Mouse (Mus musculus) heart, embryonic 13.5 days (tissue): ENCODE results near the gene Tmem147. TPM values are rescaled to one million over a fixed set of nuclear protein-coding genes. Genes with fewer than 3 reads are reported as not detected.

Source experiments
- ATAC-seq: fragments of 200-750 bp; cut with Nextera tagmentation; 2 replicates; pipeline ENCODE4 v1.8.0; 2017; ENCODE audit warnings: moderate TSS enrichment; ENCODE audit not compliant: insufficient number of reproducible peaks, low FRiP score, low TSS enrichment; ENCODE audit errors: extremely low read depth
- H3K27ac ChIP-seq: fragments of 300-500 bp; sonication (generic); replicated peaks from 2 replicates; pipeline ENCODE4 v1.5.1; 2015; ENCODE audit warnings: moderate library complexity, mild to moderate bottlenecking, inconsistent platforms
- H3K27me3 ChIP-seq: fragments of 300-500 bp; sonication (generic); replicated peaks from 2 replicates; pipeline ENCODE4 v1.6.1; 2015; ENCODE audit warnings: mild to moderate bottlenecking, inconsistent platforms
- H3K36me3 ChIP-seq: fragments of 300-500 bp; sonication (generic); 2 replicates; pipeline ENCODE4 v1.6.1; 2015; ENCODE audit warnings: mild to moderate bottlenecking, inconsistent platforms
- H3K4me1 ChIP-seq: fragments of 300-500 bp; sonication (generic); 2 replicates; pipeline ENCODE4 v1.6.1; 2015; ENCODE audit warnings: inconsistent platforms
- H3K4me2 ChIP-seq: fragments of 300-500 bp; sonication (generic); 2 replicates; pipeline ENCODE4 v1.6.1; 2015; ENCODE audit warnings: inconsistent platforms, mild to moderate bottlenecking, moderate library complexity
- H3K4me3 ChIP-seq: fragments of 300-500 bp; sonication (generic); 2 replicates; pipeline ENCODE4 v1.5.1; 2015; ENCODE audit warnings: moderate library complexity, mild to moderate bottlenecking, inconsistent platforms
- H3K9ac ChIP-seq: fragments of 300-500 bp; sonication (generic); 2 replicates; pipeline ENCODE4 v1.6.1; 2015; ENCODE audit warnings: inconsistent platforms, mild to moderate bottlenecking, moderate library complexity
- H3K9me3 ChIP-seq: fragments of 300-500 bp; sonication (generic); 2 replicates; pipeline ENCODE4 v1.6.1; 2016; ENCODE audit warnings: inconsistent platforms
- WGBS: fragments of 180-500 bp; shearing (Covaris S2); methylation state at CpG from one replicate; pipeline ENCODE4 v1.1.7; 2015; ENCODE audit warnings: mixed read lengths; 5-methylcytosine and 5-hydroxymethylcytosine counted together
- polyA plus RNA-seq: library from polyadenylated mRNA; unstranded; fragments of >200 nt; fragmentation: Nextera tagmentation; extraction: Ambion mirVana; gene quantifications from 2 replicates; pipeline ENCODE4 v1.2.1, GENCODE M21; 2015

Tmem147 gene
- polyA plus RNA-seq, 1 experiment from 2014 or later: 165 TPM

- WGBS: 67% methylated on average over 6 of the region's 6 CpGs
- Histone ChIP-seq H3K4me1 (peaks cover 6% of the 10 kb centered on the region), H3K4me2 (no peak overlapping the region), H3K9me3 (no peaks in the 10 kb centered on the region), H3K27ac (no peak overlapping the region), H3K4me3 (no peak overlapping the region), H3K27me3 (peaks cover 34% of the 10 kb centered on the region), H3K9ac (no peak overlapping the region), H3K36me3 (peaks cover 23% of the 10 kb centered on the region)
- ATAC-seq: no peak
Observed at GRCm38 (mm10) chr7:30723274-30723953, 5.9 kb downstream of the Tmem147 start.

- Histone ChIP-seq H3K27ac (no peak overlapping the region), H3K36me3 (peaks cover 6% of the 10 kb centered on the region; the same call in 1 of the 2 replicates), H3K27me3 (peaks cover 53% of the 10 kb centered on the region)
Observed at GRCm38 (mm10) chr7:30721286-30721685, 8.1 kb downstream of the Tmem147 start.

GRCm38 (mm10) chr7:30719669-30720068 is 9.7 kb downstream of the Tmem147 start:
- Histone ChIP-seq H3K4me1 (peaks cover 12% of the 10 kb centered on the region), H3K27ac (no peak overlapping the region), H3K4me3 (no peak overlapping the region), H3K36me3 (no peaks in the 10 kb centered on the region), H3K4me2 (no peak overlapping the region), H3K27me3 (peaks cover 69% of the 10 kb centered on the region), H3K9me3 (no peaks in the 10 kb centered on the region), H3K9ac (no peak overlapping the region)
- 93% methylated on average over 5 of the region's 5 CpGs for WGBS
- no peak for ATAC-seq

More at GRCm38 (mm10) chr7:30721286-30721685, 8.1 kb downstream of the Tmem147 start:
- H3K4me2 ChIP-seq: no peak overlapping the region
- H3K4me1 ChIP-seq: peaks cover 12% of the 10 kb centered on the region
- no peak overlapping the region for H3K4me3 ChIP-seq
- 85% methylated on average over 7 of the region's 7 CpGs for WGBS
- ATAC-seq: no peak
- H3K9me3 ChIP-seq: no peaks in the 10 kb centered on the region
- H3K9ac ChIP-seq: no peak overlapping the region

DNA sequence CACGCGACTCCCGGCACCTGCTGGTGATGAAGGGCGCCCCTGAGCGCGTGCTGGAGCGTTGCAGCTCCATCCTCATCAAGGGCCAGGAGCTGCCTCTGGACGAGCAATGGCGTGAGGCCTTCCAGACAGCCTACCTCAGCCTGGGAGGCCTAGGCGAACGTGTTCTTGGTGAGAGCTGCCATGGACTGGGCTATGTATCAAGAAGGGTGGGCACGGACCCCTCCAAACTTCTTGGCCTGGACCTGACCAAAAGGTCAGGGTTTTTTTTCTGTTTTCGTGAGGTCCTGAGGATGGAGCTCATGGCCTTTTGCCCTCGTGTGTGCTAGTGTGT is 11.7 kb downstream of the Tmem147 start:
- no peaks in the 10 kb centered on the region for H3K9me3 ChIP-seq
- H3K9ac ChIP-seq: no peak overlapping the region
- peaks cover 76% of the 10 kb centered on the region for H3K27me3 ChIP-seq
- no peak overlapping the region for H3K27ac ChIP-seq
- peak overlapping the region; percentile 41 for H3K4me3 ChIP-seq
- H3K4me1 ChIP-seq: peaks cover 12% of the 10 kb centered on the region
- 10% methylated on average over 14 of the region's 14 CpGs for WGBS
- peak overlapping the region; percentile 69 for H3K4me2 ChIP-seq
- H3K36me3 ChIP-seq: no peaks in the 10 kb centered on the region
- no peak for ATAC-seq

DNA sequence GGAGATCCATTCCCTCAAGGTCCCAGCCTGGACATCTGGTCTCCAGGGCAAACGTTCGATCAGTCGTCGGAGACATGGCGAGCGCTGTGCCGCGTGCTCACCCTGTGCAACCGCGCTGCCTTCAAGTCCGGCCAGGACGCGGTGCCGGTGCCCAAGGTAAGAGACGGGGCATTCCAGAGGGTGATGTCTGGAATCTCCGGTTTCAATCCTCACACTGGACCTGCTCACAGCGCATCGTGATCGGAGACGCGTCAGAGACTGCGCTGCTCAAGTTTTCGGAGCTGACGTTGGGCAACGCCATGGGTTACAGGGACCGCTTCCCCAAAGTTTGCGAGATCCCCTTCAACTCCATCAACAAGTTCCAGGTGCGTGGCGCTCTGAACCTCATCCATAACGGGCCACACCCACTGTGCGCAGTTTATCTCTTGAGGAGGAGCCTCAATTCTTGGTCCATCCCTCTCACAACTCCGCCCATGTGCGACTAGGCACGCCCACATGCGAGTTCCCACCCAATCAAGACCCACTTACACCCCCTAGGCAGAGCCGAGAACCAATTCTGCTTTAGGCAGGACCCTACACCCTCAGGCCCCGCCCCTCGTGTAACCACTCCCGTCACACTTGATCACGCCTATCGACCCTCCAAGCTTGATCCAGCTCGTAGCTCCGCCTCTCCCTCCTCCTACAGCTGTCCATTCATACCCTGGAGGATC is 12.2 kb downstream of the Tmem147 start:
- 0 out of 2 replicates have a peak overlapping the region, but pooled peaks have one; percentile 42 for H3K9ac ChIP-seq
- no peaks in the 10 kb centered on the region for H3K9me3 ChIP-seq
- peak overlapping the region; percentile 69 for H3K4me2 ChIP-seq
- WGBS: 4% methylated on average over 43 of the region's 43 CpGs
- H3K27ac ChIP-seq: no peak overlapping the region
- H3K4me1 ChIP-seq: peaks cover 12% of the 10 kb centered on the region
- peaks cover 71% of the 10 kb centered on the region for H3K27me3 ChIP-seq
- peak overlapping the region; percentile 41 for H3K4me3 ChIP-seq
- peak; percentile 65 for ATAC-seq
- H3K36me3 ChIP-seq: no peaks in the 10 kb centered on the region

DNA sequence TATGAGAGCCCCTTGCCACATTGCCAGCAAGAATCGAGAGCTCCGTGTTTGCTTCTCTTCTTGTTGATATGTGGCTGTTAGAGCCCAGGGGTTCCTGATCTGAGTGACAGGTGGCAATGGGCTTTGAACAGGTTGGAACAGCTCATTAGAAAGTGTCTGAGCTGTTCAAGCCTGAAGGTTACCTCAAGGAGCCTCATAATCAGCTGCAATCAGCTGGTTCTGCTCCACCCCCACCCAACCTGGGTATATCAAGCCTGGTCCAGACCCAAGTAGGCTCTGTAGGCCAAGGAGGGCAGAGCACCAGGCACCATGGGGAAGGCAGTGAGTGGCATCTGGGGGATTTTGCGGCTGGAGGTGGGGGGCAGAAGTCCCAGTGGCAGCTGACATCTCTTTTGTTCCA is 17.4 kb downstream of the Tmem147 start, which contains the start of gene Atp4a:
Gene Atp4a (plus strand): TSS at position 268 of the 400 bp plus-strand sequence.
- H3K9me3 ChIP-seq: no peaks in the 10 kb centered on the region
- H3K4me3 ChIP-seq: no peak within 1 kb of the TSS
- H3K4me1 ChIP-seq: peaks cover 11% of the 10 kb centered on the region
- H3K36me3 ChIP-seq: no peaks in the 10 kb centered on the region
- no peak within 1 kb of the TSS for H3K27ac ChIP-seq
- H3K4me2 ChIP-seq: no peak within 1 kb of the TSS
- H3K9ac ChIP-seq: no peak within 1 kb of the TSS
- WGBS: 68% methylated on average over 3 of the region's 3 CpGs
- ATAC-seq: no peak
- peaks cover 45% of the 10 kb centered on the region for H3K27me3 ChIP-seq

DNA sequence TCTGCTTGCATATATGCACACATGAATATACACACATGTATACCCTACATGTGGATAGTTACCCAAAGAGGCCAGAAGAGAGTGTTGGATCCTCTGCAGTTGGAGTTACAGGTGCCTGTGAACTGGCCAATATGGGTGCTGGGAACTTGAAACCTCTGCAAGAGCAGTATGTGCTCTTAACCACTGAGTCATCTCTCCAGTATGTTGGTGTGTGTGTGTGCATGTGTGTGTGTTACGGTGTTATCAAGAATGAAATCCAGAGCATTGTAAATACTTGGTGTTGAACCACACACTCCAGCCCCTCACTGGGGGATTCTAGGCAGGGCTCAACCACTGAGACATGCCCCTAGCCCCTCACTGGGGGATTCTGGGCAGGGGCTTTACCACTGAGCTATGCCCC is 21.9 kb downstream of the Tmem147 start:
- ATAC-seq: no peak
- Histone ChIP-seq H3K9me3 (no peaks in the 10 kb centered on the region), H3K4me2 (no peak overlapping the region), H3K36me3 (no peaks in the 10 kb centered on the region), H3K4me1 (peaks cover 17% of the 10 kb centered on the region), H3K4me3 (no peak overlapping the region), H3K27me3 (peaks cover 14% of the 10 kb centered on the region; the same call in 1 of the 2 replicates), H3K9ac (no peak overlapping the region), H3K27ac (peak overlapping the region; percentile 92)
- WGBS: 75% methylated on average over 1 of the region's 1 CpGs

GRCm38 (mm10) chr7:30706214-30706882 is 23.0 kb downstream of the Tmem147 start:
- H3K4me2 ChIP-seq: peak overlapping the region; percentile 42
- peak; percentile 70; the same call in 1 of the 2 replicates for ATAC-seq

GRCm38 (mm10) chr7:30698589-30698988 is 30.8 kb downstream of the Tmem147 start, which contains the start of gene 2200002J24Rik:
Gene 2200002J24Rik, plus strand, starts transcription at chr7:30698926.
- ATAC-seq: no peak
- Histone ChIP-seq H3K27ac (no peak within 1 kb of the TSS), H3K9me3 (no peaks in the 10 kb centered on the region)

More at GRCm38 (mm10) chr7:30706214-30706882, 23.0 kb downstream of the Tmem147 start:
- H3K27ac ChIP-seq: peak overlapping the region; percentile 92
- peaks cover 17% of the 10 kb centered on the region for H3K4me1 ChIP-seq
- 0 out of 2 replicates have a peak overlapping the region, but pooled peaks have one; percentile 52 for H3K9ac ChIP-seq
- no peaks in the 10 kb centered on the region for H3K9me3 ChIP-seq
- H3K36me3 ChIP-seq: no peaks in the 10 kb centered on the region
- 22% methylated on average over 8 of the region's 8 CpGs for WGBS
- H3K4me3 ChIP-seq: no peak overlapping the region
- peaks cover 11% of the 10 kb centered on the region; the same call in 1 of the 2 replicates for H3K27me3 ChIP-seq

DNA sequence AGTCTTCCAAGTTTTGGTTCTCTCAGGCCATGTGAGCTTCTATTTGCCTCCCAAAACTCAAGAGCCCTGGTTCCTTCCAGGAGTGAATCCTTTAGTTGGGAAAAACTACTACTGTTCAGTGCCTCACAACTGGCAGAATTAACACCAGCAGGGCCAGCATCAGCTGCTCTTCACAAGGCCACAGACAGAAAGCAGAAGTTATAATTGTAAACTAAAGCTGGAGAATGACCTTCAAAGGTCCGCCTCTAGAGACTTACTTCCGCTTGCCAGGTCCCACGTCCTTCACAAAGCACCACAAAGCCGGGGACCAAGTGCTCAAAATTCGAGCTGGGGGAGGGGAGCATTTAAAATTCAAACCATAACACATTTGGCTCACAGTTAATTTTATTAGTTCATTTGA is 31.2 kb downstream of the Tmem147 start:
- Histone ChIP-seq H3K4me2 (no peak overlapping the region), H3K36me3 (no peaks in the 10 kb centered on the region), H3K9me3 (no peaks in the 10 kb centered on the region), H3K9ac (no peak overlapping the region), H3K4me1 (peaks cover 17% of the 10 kb centered on the region), H3K27ac (no peak overlapping the region), H3K4me3 (no peak overlapping the region), H3K27me3 (no peaks in the 10 kb centered on the region)
- WGBS: 61% methylated on average over 5 of the region's 5 CpGs
- ATAC-seq: no peak

More at GRCm38 (mm10) chr7:30698589-30698988, 30.8 kb downstream of the Tmem147 start, which contains the start of gene 2200002J24Rik:
- 38% methylated on average over 9 of the region's 9 CpGs for WGBS
- H3K4me3 ChIP-seq: no peak within 1 kb of the TSS
- H3K4me2 ChIP-seq: no peak within 1 kb of the TSS
- H3K9ac ChIP-seq: no peak within 1 kb of the TSS
- no peaks in the 10 kb centered on the region for H3K36me3 ChIP-seq
- no peaks in the 10 kb centered on the region for H3K27me3 ChIP-seq
- H3K4me1 ChIP-seq: peaks cover 17% of the 10 kb centered on the region

GRCm38 (mm10) chr7:30688325-30688724 is 41.0 kb downstream of the Tmem147 start:
- Histone ChIP-seq H3K4me3 (no peak overlapping the region), H3K27ac (no peak overlapping the region), H3K27me3 (peaks cover 14% of the 10 kb centered on the region; the same call in 1 of the 2 replicates), H3K9ac (no peak overlapping the region), H3K36me3 (no peaks in the 10 kb centered on the region), H3K9me3 (no peaks in the 10 kb centered on the region), H3K4me2 (no peak overlapping the region), H3K4me1 (no peaks in the 10 kb centered on the region)
- ATAC-seq: no peak
- WGBS: 70% methylated on average over 6 of the region's 6 CpGs
